Mouse (Mus musculus) lung, postnatal 0 days (tissue): Measurements from ENCODE around the gene Kcna5.

Experiments
- CTCF ChIP-seq: IDR thresholded peaks from 2 replicates; pipeline ENCODE4 v1.5.1; 2016; ENCODE audit warnings: antibody characterized with exemption, mild to moderate bottlenecking
- EP300 ChIP-seq: IDR thresholded peaks from 2 replicates; pipeline ENCODE4 v1.6.1; 2016; ENCODE audit warnings: antibody characterized with exemption, mild to moderate bottlenecking, control low read depth

- no peak for TF ChIP-seq CTCF
- TF ChIP-seq EP300, result no peak
These were observed 29.2 kb upstream of the Kcna5 start for GRCm38 (mm10) chr6:126564376-126564775.
